Mouse (Mus musculus) C2C12 (cell line): ENCODE results near the gene Kdm2b. TPM values are rescaled to one million over a fixed set of nuclear protein-coding genes. Genes with fewer than 3 reads are reported as not detected.

ENCODE experiments used
- H3K27me3 ChIP-seq: one replicate; pipeline ENCODE4 v1.6.1; 2011; ENCODE audit not compliant: control insufficient read depth, insufficient read depth, insufficient read length
- H3K36me3 ChIP-seq: one replicate; pipeline ENCODE4 v1.6.1; 2011; ENCODE audit not compliant: control insufficient read depth, insufficient read depth
- H3K4me3 ChIP-seq: one replicate; pipeline ENCODE4 v1.5.1; 2011; ENCODE audit warnings: mild to moderate bottlenecking, control low read depth; ENCODE audit not compliant: poor library complexity, insufficient read depth, severe bottlenecking
- H3K79me2 ChIP-seq: one replicate; pipeline ENCODE4 v1.6.1; 2011; ENCODE audit not compliant: control insufficient read depth, insufficient read depth
- H3K79me3 ChIP-seq: one replicate; pipeline ENCODE4 v1.6.1; 2011; ENCODE audit warnings: low read depth, control low read depth
- H3ac ChIP-seq: one replicate; pipeline ENCODE3; 2011; ENCODE audit warnings: low read depth; ENCODE audit not compliant: control insufficient read depth, insufficient read length
- CEBPB ChIP-seq: IDR thresholded peaks from one replicate; pipeline ENCODE4 v1.6.1; 2011; ENCODE audit warnings: low read depth, mild to moderate bottlenecking, control low read depth, moderate library complexity
- CTCF ChIP-seq: IDR thresholded peaks from one replicate; pipeline ENCODE4 v1.5.1; 2011; ENCODE audit not compliant: control insufficient read depth, insufficient read depth, insufficient read length
- FOSL1 ChIP-seq: IDR thresholded peaks from one replicate; pipeline ENCODE4 v1.8.0; 2011; ENCODE audit warnings: mild to moderate bottlenecking, low read length; ENCODE audit not compliant: poor library complexity, insufficient read depth, severe bottlenecking
- MAX ChIP-seq: IDR thresholded peaks from one replicate; pipeline ENCODE4 v1.6.1; 2011; ENCODE audit warnings: mild to moderate bottlenecking, control low read depth
- MYOD1 ChIP-seq: IDR thresholded peaks from one replicate; pipeline ENCODE4 v1.6.1; 2011; ENCODE audit warnings: low read depth; ENCODE audit not compliant: control insufficient read depth, insufficient read length
- MYOG ChIP-seq: IDR thresholded peaks from one replicate; pipeline ENCODE4 v1.6.1; 2011; ENCODE audit not compliant: control insufficient read depth, insufficient read length; ENCODE audit errors: extremely low read depth
- USF1 ChIP-seq: IDR thresholded peaks from one replicate; pipeline ENCODE4 v1.6.1; 2011; ENCODE audit warnings: low read depth, mild to moderate bottlenecking, control low read depth, moderate library complexity
- polyA plus RNA-seq: library from polyadenylated mRNA; unstranded; fragments of >200 nt; fragmentation: generic; extraction: Trizol; gene quantifications from one replicate; pipeline ENCODE4 v1.2.1, GENCODE M21; 2012; ENCODE audit warnings: missing spikeins

Gene Kdm2b
- polyA plus RNA-seq, 1 experiment = 15.3 TPM

DNA sequence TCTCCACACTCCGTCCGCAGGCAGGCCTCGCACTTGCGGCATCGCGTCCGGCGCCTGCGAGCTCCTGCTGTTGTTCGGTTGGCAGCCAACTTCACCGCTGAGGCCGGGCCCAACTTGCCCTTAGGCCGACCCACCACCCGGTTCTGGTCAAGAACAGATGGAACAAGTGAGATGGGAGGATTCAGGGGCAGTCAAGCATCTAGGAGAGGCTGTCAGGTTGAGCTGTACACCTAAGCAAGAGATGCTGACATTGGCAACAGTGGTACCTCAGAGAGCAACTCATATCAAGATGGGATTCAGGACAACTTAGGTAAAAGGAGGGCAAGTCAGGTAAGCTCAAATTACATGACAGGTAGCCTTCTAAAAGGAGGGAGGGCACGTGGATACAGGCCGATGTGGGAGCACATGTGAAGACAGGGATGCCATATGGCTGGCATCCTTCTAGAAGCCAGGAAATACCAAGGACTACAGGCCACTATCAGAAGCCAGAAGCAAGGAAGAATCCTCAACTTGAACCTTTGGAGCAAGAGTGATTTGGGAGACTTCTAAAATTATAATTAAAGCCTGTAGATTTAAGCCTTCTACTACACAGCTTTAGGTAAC is 100.9 kb downstream of the Kdm2b start:
- Histone ChIP-seq H3K79me3 (peaks cover 3% of the 10 kb centered on the region), H3K36me3 (no peaks in the 10 kb centered on the region), H3ac (no peak overlapping the region), H3K4me3 (no peak overlapping the region), H3K79me2 (peaks cover 34% of the 10 kb centered on the region), H3K27me3 (no peaks in the 10 kb centered on the region)
- no peak for TF ChIP-seq CTCF
- TF ChIP-seq CEBPB = no peak
- TF ChIP-seq MYOD1 = no peak
- no peak for TF ChIP-seq MYOG
- TF ChIP-seq MAX = no peak
- TF ChIP-seq FOSL1 = no peak
- TF ChIP-seq USF1 = no peak

DNA sequence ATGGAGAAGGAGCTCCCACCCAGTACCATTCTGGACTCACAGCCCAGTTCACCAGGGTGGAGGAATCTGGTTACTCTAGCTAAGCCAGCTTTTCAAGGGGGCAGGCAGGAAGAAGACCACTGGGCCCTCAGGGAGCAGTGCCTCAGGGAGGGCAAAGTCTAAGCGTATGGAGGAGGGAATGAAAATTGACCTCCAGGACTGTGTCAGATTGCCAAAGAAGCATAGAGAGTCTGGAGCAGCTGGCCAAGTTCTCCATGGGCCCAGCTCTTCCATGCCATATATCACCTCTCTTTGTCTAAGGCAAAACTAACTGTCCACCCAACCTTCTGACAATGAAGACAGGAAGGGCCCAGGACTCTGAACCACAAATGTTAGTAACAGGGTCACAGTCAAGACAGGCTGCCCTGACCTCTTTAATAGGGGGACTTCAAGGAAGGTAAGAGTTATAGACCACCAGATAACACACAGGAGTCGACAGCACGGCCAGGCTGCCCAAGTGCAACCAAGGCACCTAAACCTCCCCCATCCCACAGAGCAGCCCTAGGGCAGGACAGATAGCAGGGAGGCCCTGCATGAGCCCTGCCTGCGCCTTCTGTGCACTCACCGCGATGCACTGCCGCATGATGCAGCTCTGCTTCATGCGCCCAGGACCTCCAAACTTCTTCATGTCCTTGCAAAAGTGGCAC is 101.6 kb downstream of the Kdm2b start:
- Histone ChIP-seq H3K27me3 (no peaks in the 10 kb centered on the region), H3ac (no peak overlapping the region), H3K4me3 (no peak overlapping the region), H3K79me2 (peaks cover 28% of the 10 kb centered on the region), H3K36me3 (no peaks in the 10 kb centered on the region), H3K79me3 (peaks cover 3% of the 10 kb centered on the region)
- no peak for TF ChIP-seq CEBPB
- TF ChIP-seq FOSL1 = no peak
- no peak for TF ChIP-seq MAX
- no peak for TF ChIP-seq CTCF
- TF ChIP-seq USF1 = no peak
- TF ChIP-seq MYOG = no peak
- no peak for TF ChIP-seq MYOD1

DNA sequence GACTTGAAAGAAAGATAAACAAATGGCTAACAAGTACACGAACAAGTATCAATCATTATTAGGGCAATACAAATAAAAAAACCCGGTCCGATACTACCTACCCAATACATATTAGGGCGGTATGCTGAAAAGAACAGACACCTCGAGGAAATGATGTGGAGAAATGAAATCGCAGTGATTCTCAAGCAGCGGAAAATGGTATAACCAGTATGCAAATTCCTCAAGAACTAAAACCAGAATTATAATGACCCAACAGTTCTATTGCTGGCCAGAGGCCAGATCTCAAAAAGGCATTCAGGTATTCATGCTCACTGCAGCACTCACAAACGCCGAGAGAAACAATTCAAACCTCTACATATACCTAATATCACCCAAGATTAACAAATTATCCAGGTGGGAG is 102.6 kb downstream of the Kdm2b start:
- Histone ChIP-seq H3K36me3 (no peaks in the 10 kb centered on the region), H3K79me2 (peaks cover 17% of the 10 kb centered on the region), H3K4me3 (no peak overlapping the region), H3K79me3 (peaks cover 3% of the 10 kb centered on the region), H3K27me3 (no peaks in the 10 kb centered on the region), H3ac (no peak overlapping the region)
- TF ChIP-seq CEBPB (no peak), MAX (no peak), FOSL1 (no peak), MYOD1 (no peak), MYOG (no peak), CTCF (no peak), USF1 (no peak)

DNA sequence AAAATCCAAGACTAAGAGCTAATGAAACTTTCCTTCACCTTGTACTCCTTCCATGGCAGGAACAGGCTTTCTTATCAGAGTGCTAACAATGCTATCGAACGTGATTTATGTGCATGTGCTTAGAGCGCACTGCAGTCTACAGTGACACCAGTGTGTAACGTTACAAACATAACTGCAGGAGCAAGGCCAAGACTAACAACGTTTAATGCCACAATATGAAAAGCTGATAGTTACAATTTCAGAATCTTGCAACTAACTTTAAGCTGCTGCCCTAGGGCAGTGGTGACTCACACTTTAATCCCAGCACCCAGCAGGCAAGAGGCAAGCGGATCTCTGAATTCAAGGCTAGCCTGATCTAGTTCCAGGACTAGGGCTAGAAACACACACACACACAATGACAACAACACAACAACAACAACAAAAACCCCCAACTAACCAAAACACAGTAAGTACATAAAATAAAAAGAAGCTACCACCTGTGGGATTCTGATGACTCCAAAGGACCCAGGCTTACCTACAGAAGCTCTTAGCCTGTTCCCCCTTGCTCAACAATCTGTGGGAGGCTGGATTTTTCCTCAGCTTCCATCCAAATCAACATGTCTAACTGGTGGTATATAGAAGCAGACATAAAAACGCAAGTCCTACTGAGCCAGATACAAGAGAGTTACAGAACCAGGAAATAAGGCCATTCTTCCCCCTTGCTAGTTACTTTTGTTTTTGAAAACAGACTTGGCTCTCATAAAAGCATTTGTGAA is 104.9 kb downstream of the Kdm2b start:
- no peak overlapping the region for H3ac ChIP-seq
- no peaks in the 10 kb centered on the region for H3K27me3 ChIP-seq
- H3K4me3 ChIP-seq = no peak overlapping the region
- TF ChIP-seq CEBPB (no peak), USF1 (no peak), FOSL1 (no peak), CTCF (no peak), MYOG (no peak), MAX (no peak), MYOD1 (no peak)
- peaks cover 6% of the 10 kb centered on the region for H3K79me2 ChIP-seq
- peaks cover 3% of the 10 kb centered on the region for H3K79me3 ChIP-seq
- H3K36me3 ChIP-seq = peaks cover under 1% of the 10 kb centered on the region

DNA sequence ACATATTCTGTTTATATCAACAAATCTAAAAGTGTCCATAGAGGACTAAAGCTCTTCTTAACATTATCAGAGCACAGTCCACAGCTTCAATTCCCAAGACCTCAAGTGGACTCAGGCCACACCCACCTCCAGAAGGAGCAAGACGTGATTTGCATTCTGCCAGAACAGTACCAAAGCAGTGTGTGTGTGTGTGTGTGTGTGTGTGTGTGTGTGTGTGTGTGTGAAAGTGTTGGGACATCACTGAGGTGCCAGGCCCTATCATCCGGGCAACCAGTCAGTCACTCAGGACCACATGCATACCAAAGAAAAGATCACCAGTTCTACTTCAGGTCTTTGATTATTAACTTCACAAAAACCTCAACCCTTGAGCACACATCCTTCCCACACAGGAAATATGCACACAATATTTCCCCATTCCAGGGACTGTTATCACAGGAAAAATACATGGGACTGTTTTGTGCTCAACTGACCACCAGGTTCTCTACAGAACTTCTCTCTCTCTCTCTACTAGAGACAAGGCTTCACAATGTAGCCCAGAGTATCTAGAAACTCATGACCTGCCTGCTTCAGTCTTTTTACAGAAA is 105.9 kb downstream of the Kdm2b start:
- Histone ChIP-seq H3K27me3 (no peaks in the 10 kb centered on the region), H3K4me3 (no peak overlapping the region), H3K79me3 (peaks cover 3% of the 10 kb centered on the region), H3K36me3 (peaks cover 9% of the 10 kb centered on the region), H3K79me2 (peaks cover 6% of the 10 kb centered on the region), H3ac (no peak overlapping the region)
- TF ChIP-seq CEBPB (no peak), MYOD1 (no peak), MYOG (no peak), USF1 (no peak), FOSL1 (no peak), MAX (no peak), CTCF (no peak)
